Mouse (Mus musculus) spleen, adult 2 months (tissue): ENCODE measurements around the gene B3gntl1. TPM values are rescaled to one million over a fixed set of nuclear protein-coding genes. Genes with fewer than 3 reads are reported as not detected.

ENCODE experiments used
- DNase-seq, 2 experiments: peaks; one replicate each; pipeline versions ENCODE4 v3.0.0 to v3.0.0-alpha.2; 2012 to 2021; ENCODE audit warnings: low spot score in 2 of 2, low read depth in 1 of 2
- H3K27ac ChIP-seq: fragments of 200-500 bp; 2 replicates; pipeline ENCODE4 v1.5.1; 2012; ENCODE audit warnings: low read length, inconsistent platforms; ENCODE audit not compliant: insufficient read depth
- H3K27me3 ChIP-seq: fragments of 200-500 bp; 2 replicates; pipeline ENCODE4 v1.6.1; 2012; ENCODE audit warnings: mild to moderate bottlenecking, moderate library complexity, low read length, inconsistent platforms; ENCODE audit not compliant: control insufficient read depth, insufficient read depth
- H3K36me3 ChIP-seq: fragments of 200-500 bp; 2 replicates; pipeline ENCODE4 v1.6.1; 2012; ENCODE audit warnings: mild to moderate bottlenecking, low read length, inconsistent platforms; ENCODE audit not compliant: control insufficient read depth, insufficient read depth
- H3K4me1 ChIP-seq: fragments of 200-500 bp; 2 replicates; pipeline ENCODE4 v1.6.1; 2011; ENCODE audit warnings: inconsistent platforms; ENCODE audit not compliant: control insufficient read depth, insufficient read depth, insufficient read length
- H3K4me3 ChIP-seq: fragments of 200-500 bp; 2 replicates; pipeline ENCODE4 v1.5.1; 2011; ENCODE audit warnings: mild to moderate bottlenecking, inconsistent platforms; ENCODE audit not compliant: insufficient read depth, insufficient read length; ENCODE audit errors: extremely low read depth
- CTCF ChIP-seq: fragments of 200-500 bp; IDR thresholded peaks from 2 replicates; pipeline ENCODE4 v1.5.1; 2011; ENCODE audit warnings: mild to moderate bottlenecking, inconsistent platforms; ENCODE audit not compliant: insufficient read depth, insufficient read length, insufficient replicate concordance; ENCODE audit errors: extremely low read depth
- POLR2A ChIP-seq: fragments of 200-500 bp; IDR thresholded peaks from 2 replicates; pipeline ENCODE4 v1.6.1; 2011; ENCODE audit warnings: low read depth, low read length, inconsistent platforms
- WGBS: fragments of 180-500 bp; shearing (Covaris S2); methylation state at CpG from one replicate; pipeline ENCODE4 v1.1.7; 2018; 5-methylcytosine and 5-hydroxymethylcytosine counted together
- polyA plus RNA-seq: library from polyadenylated mRNA; depleted of rRNA; stranded (reverse); fragments of >200 nt; gene quantifications from 2 replicates; pipeline ENCODE4 v1.2.3, GENCODE M21; 2012

The B3gntl1 gene
- polyA plus RNA-seq, 1 experiment = 8.1 TPM

DNA sequence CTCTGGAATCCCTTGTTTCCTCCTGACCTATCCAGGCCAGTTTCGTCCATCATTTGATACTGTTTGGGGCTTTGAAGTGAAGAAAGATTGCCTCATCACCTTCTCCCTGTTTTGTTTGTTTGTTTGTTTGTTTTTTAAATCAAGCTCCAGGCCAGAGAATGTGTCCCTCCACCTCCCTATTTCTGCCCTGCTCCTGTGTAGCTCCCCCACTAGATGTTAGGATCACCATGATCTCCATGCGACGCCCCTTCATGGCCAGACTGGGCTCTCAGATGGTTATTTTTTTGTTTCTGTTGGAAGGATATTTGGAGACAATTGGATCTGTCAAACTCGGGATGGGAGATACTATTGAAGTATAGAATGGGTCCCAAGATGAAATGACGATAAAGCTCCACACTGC, 28.3 kb upstream of the B3gntl1 start, which contains the start of gene Metrnl:
TSS of gene Metrnl (plus strand) at position 301 of the 400 bp plus-strand sequence.
- DNase-seq = no peak
- peak within 1 kb of the TSS; percentile 63 for H3K27ac ChIP-seq
- H3K4me1 ChIP-seq = peaks cover 11% of the 10 kb centered on the region
- no peaks in the 10 kb centered on the region for H3K36me3 ChIP-seq
- H3K4me3 ChIP-seq = peak within 1 kb of the TSS; percentile 70
- 96% methylated on average over 5 of the region's 5 CpGs for WGBS
- no peak for TF ChIP-seq POLR2A
- TF ChIP-seq CTCF = no peak
- peaks cover 3% of the 10 kb centered on the region; the same call in 1 of the 2 replicates for H3K27me3 ChIP-seq

DNA sequence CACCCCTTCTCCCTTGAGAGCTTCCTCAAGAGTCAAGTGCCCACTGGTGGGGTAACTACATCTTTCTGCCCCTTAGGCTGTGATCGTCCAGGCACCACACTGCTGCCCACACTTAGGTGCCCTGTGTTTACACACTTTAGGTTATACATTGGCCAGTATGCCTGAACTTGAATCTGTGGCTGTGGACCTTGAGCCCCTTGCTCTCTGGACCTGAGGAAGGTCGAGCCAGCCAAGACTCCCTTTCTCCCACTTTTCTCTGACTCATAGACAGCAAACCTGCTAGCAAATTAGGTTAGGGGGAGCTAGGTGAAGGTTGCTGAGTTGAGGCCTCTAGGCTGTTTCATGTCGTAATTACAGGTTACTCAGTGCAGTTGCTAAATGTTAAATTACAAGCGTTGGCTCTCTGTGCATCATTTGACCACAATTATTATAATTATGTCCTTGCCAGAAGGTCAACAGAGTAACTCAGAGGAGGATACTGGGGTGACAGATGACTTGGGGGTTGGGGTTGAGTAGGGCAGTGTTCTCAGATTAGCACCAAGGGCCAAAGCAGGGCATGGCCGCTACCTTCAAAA, 25.5 kb upstream of the B3gntl1 start:
- 86% methylated on average over 5 of the region's 5 CpGs for WGBS
- Histone ChIP-seq H3K4me3 (no peak overlapping the region), H3K27me3 (peaks cover 2% of the 10 kb centered on the region; the same call in 1 of the 2 replicates), H3K27ac (no peak overlapping the region), H3K36me3 (no peaks in the 10 kb centered on the region), H3K4me1 (peaks cover 6% of the 10 kb centered on the region)
- DNase-seq = no peak
- TF ChIP-seq POLR2A = no peak
- no peak for TF ChIP-seq CTCF

DNA sequence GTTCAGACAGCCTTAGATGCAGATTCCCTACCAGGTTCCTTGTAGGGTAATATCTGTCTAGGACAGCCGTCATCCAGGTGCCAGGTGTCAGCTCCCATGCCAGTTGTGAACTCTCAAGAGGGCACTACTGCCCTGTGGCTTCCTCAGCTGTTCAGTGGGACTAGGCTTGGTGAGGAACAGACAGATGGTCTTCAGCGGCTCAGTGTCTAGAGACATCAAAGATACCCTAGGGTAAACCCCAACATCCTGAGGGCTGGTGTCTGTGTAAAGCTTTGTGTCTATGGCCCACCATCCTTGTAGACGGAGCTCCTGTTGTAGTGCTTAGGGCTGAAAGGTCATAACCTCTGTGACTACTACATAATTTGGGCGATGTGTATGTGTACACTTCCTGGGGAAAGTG, 24.3 kb upstream of the B3gntl1 start:
- no peak overlapping the region for H3K27ac ChIP-seq
- no peak for DNase-seq
- H3K36me3 ChIP-seq = no peaks in the 10 kb centered on the region

DNA sequence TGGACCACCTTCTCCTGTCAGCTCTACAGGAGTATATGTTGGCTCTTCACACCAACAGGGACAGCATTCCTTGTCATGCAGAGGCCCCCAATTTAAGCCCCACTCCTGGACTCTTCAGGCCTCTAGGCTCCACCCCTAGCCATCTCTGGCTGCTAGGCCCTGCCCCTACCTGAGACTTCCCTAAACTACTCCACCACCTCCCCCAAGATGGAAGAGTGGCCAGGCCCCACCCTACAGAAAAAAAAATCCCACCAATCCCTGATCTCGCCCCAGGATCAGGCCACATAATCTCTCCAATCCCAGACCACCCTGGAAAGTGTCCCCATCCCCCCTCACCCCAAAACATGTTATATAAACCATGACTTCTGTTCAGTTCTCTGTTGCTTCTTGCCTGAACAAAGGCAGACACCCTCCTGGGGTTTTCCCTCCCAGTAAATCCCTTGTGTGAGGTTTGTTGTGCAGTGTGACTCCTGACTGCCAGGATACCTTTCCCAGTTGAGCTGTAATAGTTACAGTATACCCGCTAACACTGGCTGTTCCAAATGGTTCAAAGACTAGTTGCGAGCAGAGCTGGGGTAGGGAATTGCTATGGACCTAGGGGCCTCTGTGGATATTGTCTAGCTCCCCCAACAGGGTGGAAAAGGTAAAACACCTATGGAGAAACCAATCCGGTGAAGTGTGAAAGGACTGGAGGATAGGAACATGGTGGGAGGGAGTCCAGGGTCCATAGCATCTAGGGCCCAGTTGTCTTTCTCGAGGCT, 22.5 kb upstream of the B3gntl1 start:
- TF ChIP-seq POLR2A = no peak
- no peak for TF ChIP-seq CTCF
- WGBS = 86% methylated on average over 5 of the region's 5 CpGs
- Histone ChIP-seq H3K27ac (no peak overlapping the region), H3K4me1 (no peaks in the 10 kb centered on the region; the same call in 1 of the 2 replicates), H3K4me3 (no peak overlapping the region), H3K27me3 (no peaks in the 10 kb centered on the region), H3K36me3 (no peaks in the 10 kb centered on the region)
- no peak for DNase-seq

More for the DNA sequence above, 24.3 kb upstream of the B3gntl1 start:
- TF ChIP-seq POLR2A (no peak), CTCF (no peak)
- 33% methylated on average over 4 of the region's 4 CpGs for WGBS
- no peaks in the 10 kb centered on the region; the same call in 1 of the 2 replicates for H3K4me1 ChIP-seq
- no peaks in the 10 kb centered on the region for H3K27me3 ChIP-seq
- no peak overlapping the region for H3K4me3 ChIP-seq

DNA sequence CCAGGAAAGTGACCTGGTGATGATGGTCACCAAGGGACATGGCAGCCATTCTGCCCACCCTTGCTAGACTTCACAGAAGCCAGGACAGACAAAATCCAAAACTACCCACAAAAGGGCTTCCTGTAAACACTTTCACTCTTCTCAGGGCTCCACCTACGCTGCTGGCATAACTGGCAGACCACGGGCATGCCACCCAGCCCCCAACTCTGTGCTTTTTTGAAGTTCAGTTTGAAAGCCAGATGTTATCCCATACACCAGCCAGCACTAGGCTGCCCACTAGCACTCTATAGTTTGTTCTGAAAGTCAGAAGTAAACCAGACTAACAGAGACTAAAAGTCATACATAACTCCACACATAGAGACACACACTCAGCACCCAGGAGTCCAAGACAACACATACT, 15.1 kb upstream of the B3gntl1 start:
- DNase-seq = no peak
- TF ChIP-seq POLR2A = no peak
- TF ChIP-seq CTCF = no peak

DNA sequence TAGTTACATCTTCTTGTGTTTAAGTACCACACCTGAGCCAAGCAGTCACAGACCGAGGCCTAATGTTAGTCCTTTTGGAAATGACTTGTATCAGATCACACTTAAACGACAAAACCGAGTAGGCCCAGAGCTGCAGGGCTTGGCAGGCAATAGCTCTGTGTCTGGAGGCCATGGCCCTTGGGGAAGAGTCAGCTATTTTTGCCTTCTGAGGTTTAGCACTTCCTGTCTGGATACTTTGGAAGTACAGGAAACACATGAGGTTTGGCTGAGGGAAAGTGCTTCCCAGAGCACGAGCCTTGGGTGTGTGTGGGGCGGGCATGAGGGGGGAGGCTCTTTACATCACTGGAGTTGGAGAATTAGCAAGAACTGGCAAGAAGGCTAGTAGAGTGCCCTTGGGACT, 13.7 kb upstream of the B3gntl1 start:
- Histone ChIP-seq H3K4me3 (no peak overlapping the region), H3K4me1 (peaks cover 5% of the 10 kb centered on the region; the same call in 1 of the 2 replicates), H3K36me3 (no peaks in the 10 kb centered on the region), H3K27me3 (no peaks in the 10 kb centered on the region), H3K27ac (no peak overlapping the region)
- no peak for DNase-seq
- 57% methylated on average over 5 of the region's 5 CpGs for WGBS
- no peak for TF ChIP-seq CTCF
- TF ChIP-seq POLR2A = no peak

More for the DNA sequence above, 15.1 kb upstream of the B3gntl1 start:
- no peak overlapping the region for H3K27ac ChIP-seq
- H3K36me3 ChIP-seq = no peaks in the 10 kb centered on the region
- WGBS = 15% methylated on average over 2 of the region's 2 CpGs
- no peaks in the 10 kb centered on the region for H3K27me3 ChIP-seq
- no peak overlapping the region for H3K4me3 ChIP-seq
- peaks cover 5% of the 10 kb centered on the region; the same call in 1 of the 2 replicates for H3K4me1 ChIP-seq
